Mouse (Mus musculus) bone marrow, adult 2 months (tissue): Measurements from ENCODE around the gene Rarb.

Experiments used
- CTCF ChIP-seq: fragments of 200-500 bp; IDR thresholded peaks from 2 replicates; pipeline ENCODE4 v1.5.1; 2011; ENCODE audit warnings: low read length, control low read depth; ENCODE audit not compliant: control insufficient read depth, insufficient read depth
- POLR2A ChIP-seq: fragments of 200-500 bp; IDR thresholded peaks from 2 replicates; pipeline ENCODE4 v1.6.1; 2011; ENCODE audit warnings: low read depth, mild to moderate bottlenecking, control low read depth, low read length, borderline replicate concordance; ENCODE audit not compliant: control insufficient read depth

DNA sequence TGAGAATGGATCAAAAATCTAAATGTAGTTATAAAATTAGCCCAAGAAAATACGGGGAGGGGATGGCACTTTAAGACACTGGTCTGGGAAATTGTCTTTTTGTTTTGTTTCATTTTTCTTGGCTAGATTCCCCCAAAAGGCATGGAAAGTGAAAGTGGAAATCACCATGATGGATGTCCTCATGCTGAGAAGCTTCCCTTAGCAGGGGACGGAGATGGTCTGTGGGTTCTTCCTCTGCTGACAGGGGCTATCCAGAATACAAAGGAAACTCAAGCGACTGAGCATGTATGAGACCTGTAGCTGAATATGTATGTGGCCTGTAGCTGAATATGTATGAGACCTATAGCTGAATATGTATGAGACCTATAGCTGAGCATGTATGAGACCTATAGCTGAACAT, 46.0 kb downstream of the Rarb start:
- TF ChIP-seq POLR2A (no peak), CTCF (no peak)
